Mouse (Mus musculus): ENCODE results near the gene Rab11fip4.

DNA sequence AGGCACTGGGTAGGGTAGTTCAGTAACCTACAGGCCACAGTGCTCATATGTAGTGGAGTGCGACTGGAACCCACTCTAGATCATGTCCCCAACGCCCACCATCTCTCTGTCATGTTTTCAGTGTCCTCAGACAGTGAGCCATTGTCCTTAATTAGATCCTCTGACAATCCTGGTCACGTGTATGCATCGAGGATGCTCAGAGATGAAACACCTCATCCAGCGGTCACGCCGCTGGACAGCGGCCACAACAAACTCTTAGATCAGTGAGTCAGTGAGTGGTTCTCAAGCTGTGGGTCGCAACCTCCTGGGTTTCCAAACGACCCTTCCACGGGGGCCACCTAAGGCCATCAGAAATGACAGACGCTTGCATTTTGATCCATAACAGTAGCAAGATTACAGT, 84.3 kb downstream of the Rab11fip4 start:
- no peak for TF ChIP-seq CTCF (IDR thresholded peaks at IDR 0.05; ENCODE audit: borderline replicate concordance, insufficient read depth, low read depth, low read length)
- no peak for TF ChIP-seq POLR2A (IDR thresholded peaks at IDR 0.05; ENCODE audit: borderline replicate concordance, insufficient read depth, low read length)
